15 mouse cellular contexts compared by ENCODE assay signal in genomic region chr11:51940511-51940955, GRCm38 (mm10). TPM values are rescaled to one million over a fixed set of nuclear protein-coding genes. Genes with fewer than 3 reads are reported as not detected.
DNase-seq lines count a peak whose midpoint lies in the region; ATAC-seq and TF ChIP-seq lines count a peak whose summit lies in the region.
"Had no signal": no experiment of that assay in that cellular context is flagged by ENCODE, and none has a peak within 500 bp of the region (broad histone marks: within the 10 kb centered on the region; RNA-seq: fewer than 3 reads in every experiment).

No protein-coding gene starts in this region.

- H3K27ac ChIP-seq in stomach, postnatal 0 days (replicated peaks): no peak overlapping the region
- H3K27ac ChIP-seq in forebrain, embryonic 14.5 days (ENCODE audit: low read depth, low read length): no peak overlapping the region
- no peak overlapping the region for H3K27ac ChIP-seq in intestine, embryonic 15.5 days
- H3K27ac ChIP-seq: forebrain, embryonic 15.5 days; hindbrain, embryonic 10.5 days; limb, embryonic 12.5 days; neural tube, embryonic 12.5 days had no signal

- peak; percentile 68 to 73 for DNase-seq in heart, adult 18-20 months
- no peak for DNase-seq in heart, adult 8-10 months (ENCODE audit: low spot score)
- peak; percentile 58 for DNase-seq in urinary bladder, postnatal 14 days (ENCODE audit: low spot score)
- no peak for DNase-seq in urinary bladder, adult 2 months (ENCODE audit: low spot score)
- DNase-seq in heart, postnatal 25 days (ENCODE audit: low spot score): peak; percentile 12
- no peak for DNase-seq in stomach, postnatal 0 days (ENCODE audit: low spot score)
- DNase-seq in forebrain, embryonic 14.5 days (ENCODE audit: low spot score): no peak
- DNase-seq: cerebellum, postnatal 36 days; spleen, adult 18-20 months; thymus, adult 18-20 months had no signal

- ATAC-seq in stomach, postnatal 0 days (ENCODE audit: low FRiP score, low TSS enrichment): peak; percentile 27; the same call in 1 of the 2 replicates
- ATAC-seq in forebrain, embryonic 14.5 days: no peak
- ATAC-seq in intestine, embryonic 15.5 days: no peak
- ATAC-seq: forebrain, embryonic 15.5 days had no signal

- TF ChIP-seq CTCF in stomach, postnatal 0 days (IDR thresholded peaks at IDR 0.05; ENCODE audit: low read depth): no peak

- H3K36me3 ChIP-seq in stomach, postnatal 0 days (ENCODE audit: control insufficient read depth, insufficient read depth, low read length): no peaks in the 10 kb centered on the region
- no peaks in the 10 kb centered on the region for H3K36me3 ChIP-seq in forebrain, embryonic 14.5 days (ENCODE audit: control insufficient read depth, insufficient read depth, low read length)
- no peaks in the 10 kb centered on the region for H3K36me3 ChIP-seq in intestine, embryonic 15.5 days
- H3K36me3 ChIP-seq: forebrain, embryonic 15.5 days; hindbrain, embryonic 10.5 days; limb, embryonic 12.5 days; neural tube, embryonic 12.5 days had no signal

- H3K4me2 ChIP-seq in stomach, postnatal 0 days (replicated peaks; ENCODE audit: low read depth): no peak overlapping the region
- H3K4me2 ChIP-seq in forebrain, embryonic 14.5 days (ENCODE audit: low read length): no peak overlapping the region
- no peak overlapping the region for H3K4me2 ChIP-seq in intestine, embryonic 15.5 days (replicated peaks)
- H3K4me2 ChIP-seq: forebrain, embryonic 15.5 days; limb, embryonic 12.5 days; neural tube, embryonic 12.5 days had no signal

- no peaks in the 10 kb centered on the region for H3K4me1 ChIP-seq in stomach, postnatal 0 days (replicated peaks; ENCODE audit: control insufficient read depth, insufficient read depth)
- H3K4me1 ChIP-seq in forebrain, embryonic 14.5 days (ENCODE audit: control insufficient read depth, insufficient read depth, low read length): peaks cover 8% of the 10 kb centered on the region
- peaks cover 11% of the 10 kb centered on the region for H3K4me1 ChIP-seq in intestine, embryonic 15.5 days (replicated peaks)

- H3K4me3 ChIP-seq in stomach, postnatal 0 days (ENCODE audit: low read depth, low read length): no peak overlapping the region
- no peak overlapping the region for H3K4me3 ChIP-seq in forebrain, embryonic 14.5 days (ENCODE audit: low read depth, low read length)
- H3K4me3 ChIP-seq in intestine, embryonic 15.5 days (replicated peaks): no peak overlapping the region
- H3K4me3 ChIP-seq: forebrain, embryonic 15.5 days; hindbrain, embryonic 10.5 days; limb, embryonic 12.5 days; neural tube, embryonic 12.5 days had no signal

- intact Hi-C loops in heart, postnatal 25 days (cut with DNase I): no loop called here

- H3K9ac ChIP-seq in stomach, postnatal 0 days (ENCODE audit: low read length): no peak overlapping the region
- no peak overlapping the region for H3K9ac ChIP-seq in forebrain, embryonic 14.5 days (ENCODE audit: low read length)
- H3K9ac ChIP-seq in intestine, embryonic 15.5 days: no peak overlapping the region
- H3K9ac ChIP-seq: forebrain, embryonic 15.5 days; limb, embryonic 12.5 days; neural tube, embryonic 12.5 days had no signal

- H3K27me3 ChIP-seq in stomach, postnatal 0 days (ENCODE audit: control insufficient read depth, insufficient read depth, low read length): no peaks in the 10 kb centered on the region
- H3K27me3 ChIP-seq in forebrain, embryonic 14.5 days (replicated peaks; ENCODE audit: control insufficient read depth, insufficient read depth, low read length): no peaks in the 10 kb centered on the region
- no peaks in the 10 kb centered on the region for H3K27me3 ChIP-seq in intestine, embryonic 15.5 days (replicated peaks)
- H3K27me3 ChIP-seq: forebrain, embryonic 15.5 days; neural tube, embryonic 12.5 days had no signal

- 33% methylated on average over 13 of the region's 13 CpGs for WGBS in stomach, postnatal 0 days
- WGBS in forebrain, embryonic 14.5 days: 73% methylated on average over 13 of the region's 13 CpGs
- 50% methylated on average over 13 of the region's 13 CpGs for WGBS in intestine, embryonic 15.5 days

- H3K9me3 ChIP-seq in stomach, postnatal 0 days (ENCODE audit: control insufficient read depth, low read length): no peaks in the 10 kb centered on the region
- H3K9me3 ChIP-seq in forebrain, embryonic 14.5 days (replicated peaks; ENCODE audit: control insufficient read depth, low read length): no peaks in the 10 kb centered on the region
- no peaks in the 10 kb centered on the region for H3K9me3 ChIP-seq in intestine, embryonic 15.5 days
- H3K9me3 ChIP-seq: forebrain, embryonic 15.5 days; hindbrain, embryonic 10.5 days; limb, embryonic 12.5 days; neural tube, embryonic 12.5 days had no signal

- no peak for TF ChIP-seq EP300 in stomach, postnatal 0 days (optimal IDR thresholded peaks at IDR 0.05)

RNA-seq across cellular contexts. Expression of gene Cdkn2aipnl, which starts 26.9 kb away (rescaled TPM):
- total RNA-seq in heart, adult 18-20 months (2021): 10 to 100 TPM; 10.5 to 11.3 TPM
- 10 to 100 TPM in 3 of 4 experiments, 1 to 10 TPM in 1; 9.1 to 11.6 (median 10.4) TPM for total RNA-seq in heart, adult 8-10 months (2022)
- polyA plus RNA-seq in urinary bladder, adult 2 months (2012; rRNA removed): 21.2 and 23.8 TPM in 2 replicates
- 10 to 100 TPM in 1 of 2 experiments, 1 to 10 TPM in 1; 8.8 to 10.5 TPM for total RNA-seq in heart, postnatal 25 days (2021)
- 43.0 and 46.9 TPM in 2 replicates for polyA plus RNA-seq in stomach, postnatal 0 days (2015; fragmentation: Nextera tagmentation; extraction: Ambion mirVana)
- polyA plus RNA-seq in forebrain, embryonic 14.5 days (2014; fragmentation: Nextera tagmentation; extraction: Ambion mirVana): 117 and 121 TPM in 2 replicates
- 84.7 and 90.3 TPM in 2 replicates for polyA plus RNA-seq in intestine, embryonic 15.5 days (2015; fragmentation: Nextera tagmentation; extraction: Ambion mirVana)

Comparison
In these comparisons a context has a peak if more than half of its experiments do, and no peak if none do; other contexts are left out.
1. DNase-seq: peak in heart, adult 18-20 months (2 of 2), urinary bladder, postnatal 14 days (single experiment) and heart, postnatal 25 days (single experiment); none in heart, adult 8-10 months (single experiment), urinary bladder, adult 2 months (single experiment), stomach, postnatal 0 days (single experiment) and forebrain, embryonic 14.5 days (single experiment).